In the genomic region with DNA sequence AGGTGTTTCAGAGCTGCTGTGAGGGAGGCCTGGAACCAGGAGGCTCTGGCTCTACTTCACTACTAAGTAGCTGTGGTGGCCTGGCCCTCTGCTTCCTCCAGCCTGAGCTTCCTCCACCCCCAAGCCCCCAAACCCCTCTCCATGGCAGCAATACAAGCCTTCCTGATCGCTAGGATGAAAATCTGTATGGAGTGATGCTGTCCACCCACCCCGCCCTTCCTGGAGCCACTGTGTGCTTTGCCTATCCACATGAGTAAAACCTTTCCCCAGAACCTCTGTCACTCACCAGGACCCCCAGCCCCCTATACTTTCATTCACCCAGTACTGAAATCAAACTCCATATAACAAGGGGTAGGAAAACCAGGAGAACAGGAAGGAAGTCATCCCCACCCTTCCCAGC, we compare ENCODE assay signal across 35 mouse cellular contexts. TPM values are rescaled to one million over a fixed set of nuclear protein-coding genes. Genes with fewer than 3 reads are reported as not detected.
"Had no signal": no experiment of that assay in that cellular context is flagged by ENCODE, and none has a peak within 500 bp of the region (broad histone marks: within the 10 kb centered on the region; RNA-seq: fewer than 3 reads in every experiment).

No protein-coding gene starts in this region.

- ATAC-seq: forebrain, embryonic 13.5 days; forebrain, embryonic 14.5 days; forebrain, embryonic 15.5 days; forebrain, embryonic 16.5 days; forebrain, postnatal 0 days had no signal

- H3K36me3 ChIP-seq: embryonic facial prominence, embryonic 10.5 days; embryonic facial prominence, embryonic 12.5 days; embryonic facial prominence, embryonic 13.5 days; embryonic facial prominence, embryonic 15.5 days; forebrain, embryonic 10.5 days; forebrain, embryonic 12.5 days; forebrain, embryonic 15.5 days had no signal

- H3K4me2 ChIP-seq: embryonic facial prominence, embryonic 12.5 days; embryonic facial prominence, embryonic 13.5 days; embryonic facial prominence, embryonic 15.5 days; forebrain, embryonic 12.5 days; forebrain, embryonic 13.5 days; forebrain, embryonic 15.5 days had no signal

- H3K27me3 ChIP-seq: embryonic facial prominence, embryonic 12.5 days; embryonic facial prominence, embryonic 15.5 days; forebrain, embryonic 15.5 days had no signal

- H3K9ac ChIP-seq: embryonic facial prominence, embryonic 12.5 days; embryonic facial prominence, embryonic 13.5 days; embryonic facial prominence, embryonic 15.5 days; forebrain, embryonic 12.5 days; forebrain, embryonic 13.5 days; forebrain, embryonic 15.5 days; forebrain, postnatal 0 days had no signal

- H3K9me3 ChIP-seq: embryonic facial prominence, embryonic 10.5 days; embryonic facial prominence, embryonic 12.5 days; embryonic facial prominence, embryonic 13.5 days; embryonic facial prominence, embryonic 15.5 days; forebrain, embryonic 10.5 days; forebrain, embryonic 12.5 days; forebrain, embryonic 13.5 days; forebrain, embryonic 15.5 days had no signal

- H3K27ac ChIP-seq: embryonic facial prominence, embryonic 10.5 days; embryonic facial prominence, embryonic 12.5 days; embryonic facial prominence, embryonic 13.5 days; embryonic facial prominence, embryonic 15.5 days; forebrain, embryonic 10.5 days; forebrain, embryonic 12.5 days; forebrain, embryonic 13.5 days; forebrain, embryonic 15.5 days; gastrocnemius, adult 2 months had no signal

- DNase-seq: cerebellum, adult 2 months; cerebellum, adult 8-10 months; cerebellum, adult 9-10 months; cerebellum, adult 9-11 months; cerebellum, postnatal 10 days; cerebellum, postnatal 14 days; cerebellum, postnatal 25 days; cerebellum, postnatal 36 days; embryo, embryonic 11 days; forebrain, postnatal 0 days; gastrocnemius, adult 2 months; gastrocnemius, postnatal 10 days; gastrocnemius, postnatal 14 days; gastrocnemius, postnatal 25 days; gastrocnemius, postnatal 36 days; heart, adult 18-20 months had no signal

- H3K4me1 ChIP-seq: forebrain, embryonic 13.5 days; forebrain, embryonic 15.5 days had no signal

- H3K4me3 ChIP-seq: embryonic facial prominence, embryonic 10.5 days; embryonic facial prominence, embryonic 12.5 days; embryonic facial prominence, embryonic 13.5 days; embryonic facial prominence, embryonic 15.5 days; erythroblast, embryonic 14.5 days; forebrain, embryonic 10.5 days; forebrain, embryonic 12.5 days; forebrain, embryonic 13.5 days; forebrain, embryonic 15.5 days; gastrocnemius, adult 2 months had no signal

RNA-seq across cellular contexts. Expression of gene Cpvl, which starts 22.6 kb away (rescaled TPM):
- total RNA-seq: forebrain, postnatal 0 days; gastrocnemius, adult 18-20 months; gastrocnemius, adult 2 months; gastrocnemius, adult 8-10 months; gastrocnemius, postnatal 10 days; gastrocnemius, postnatal 14 days; gastrocnemius, postnatal 25 days; gastrocnemius, postnatal 36 days; granulocyte monocyte progenitor cell, adult 5-6 weeks; heart, adult 18-20 months; heart, adult 8-10 months had no signal
- polyA plus RNA-seq: cortical plate, adult 2 months; embryonic facial prominence, embryonic 12.5 days; embryonic facial prominence, embryonic 14.5 days; embryonic facial prominence, embryonic 15.5 days; erythroblast, embryonic 14.5 days; forebrain, embryonic 10.5 days; forebrain, embryonic 12.5 days; forebrain, embryonic 13.5 days; forebrain, embryonic 14.5 days; forebrain, embryonic 15.5 days; forebrain, embryonic 16.5 days; frontal cortex, adult 2 months; gonadal fat pad, adult 2 months had no signal
